Mouse (Mus musculus): ENCODE data around the gene Rhoq.

- TF ChIP-seq CTCF (IDR thresholded peaks at IDR 0.05; ENCODE audit: low read depth) (no peak), EP300 (IDR thresholded peaks at IDR 0.05; ENCODE audit: low read depth) (no peak)
Measured at GRCm38 (mm10) chr17:86988601-86989184, 25.8 kb downstream of the Rhoq start.

Data from liver, embryonic 14.5 days (tissue).